Comparison of ENCODE assay signal across 9 mouse cellular contexts in genomic region chr14:79180078-79180730, GRCm38 (mm10).
DNase-seq lines count a peak whose midpoint lies in the region; ATAC-seq and TF ChIP-seq lines count a peak whose summit lies in the region.
"Had no signal": no experiment of that assay in that cellular context is flagged by ENCODE, and none has a peak within 500 bp of the region (broad histone marks: within the 10 kb centered on the region; RNA-seq: fewer than 3 reads in every experiment).

No protein-coding gene starts in this region.

- H3K27ac ChIP-seq in gastrocnemius, adult 2 months = peak overlapping the region; percentile 84
- 0 out of 2 replicates have a peak overlapping the region, but pooled peaks have one; percentile 42 for H3K27ac ChIP-seq in heart, embryonic 10.5 days
- peak overlapping the region; percentile 67 for H3K27ac ChIP-seq in limb, embryonic 14.5 days (replicated peaks; ENCODE audit: low read depth, low read length)
- H3K27ac ChIP-seq: midbrain, embryonic 15.5 days had no signal

- H3K4me1 ChIP-seq in heart, embryonic 10.5 days = peaks cover 4% of the 10 kb centered on the region; the same call in 1 of the 2 replicates
- H3K4me1 ChIP-seq in limb, embryonic 14.5 days (ENCODE audit: control insufficient read depth, insufficient read depth, low read length) = peaks cover 14% of the 10 kb centered on the region
- H3K4me1 ChIP-seq: midbrain, embryonic 15.5 days had no signal

- WGBS in heart, embryonic 10.5 days = 68% methylated on average over 12 of the region's 12 CpGs
- WGBS in limb, embryonic 14.5 days = 25% methylated on average over 12 of the region's 12 CpGs

- no peak overlapping the region for H3K4me2 ChIP-seq in limb, embryonic 14.5 days (replicated peaks; ENCODE audit: low read depth, low read length, severe bottlenecking)
- H3K4me2 ChIP-seq: midbrain, embryonic 15.5 days had no signal

- peak; percentile 93 for ATAC-seq in limb, embryonic 14.5 days (ENCODE audit: low FRiP score, low read depth)
- no peak for ATAC-seq in monocyte, adult 5-6 weeks (replicated peaks; ENCODE audit: insufficient number of reproducible peaks, low FRiP score, low TSS enrichment, poor library complexity, severe bottlenecking)
- ATAC-seq: midbrain, embryonic 15.5 days had no signal

- no peaks in the 10 kb centered on the region for H3K9me3 ChIP-seq in heart, embryonic 10.5 days
- no peaks in the 10 kb centered on the region for H3K9me3 ChIP-seq in limb, embryonic 14.5 days (ENCODE audit: control insufficient read depth, low read length)
- H3K9me3 ChIP-seq: midbrain, embryonic 15.5 days had no signal

- no peak for TF ChIP-seq CTCF in gastrocnemius, adult 2 months (IDR thresholded peaks at IDR 0.05)

- no peak for TF ChIP-seq POLR2A in limb, embryonic 14.5 days (IDR thresholded peaks at IDR 0.05; ENCODE audit: borderline replicate concordance, extremely low read depth, insufficient read depth, insufficient read length)

- no peak overlapping the region; the same call in 1 of the 2 replicates for H3K4me3 ChIP-seq in gastrocnemius, adult 2 months
- no peak overlapping the region for H3K4me3 ChIP-seq in heart, embryonic 10.5 days
- H3K4me3 ChIP-seq in limb, embryonic 14.5 days (replicated peaks; ENCODE audit: low read length) = no peak overlapping the region
- H3K4me3 ChIP-seq: midbrain, embryonic 15.5 days had no signal

- intact Hi-C loops in gastrocnemius, adult 2 months (cut with DNase I) = loop anchor here (5.0 kb wide), 2 partner anchors 97 to 122 kb away; partner anchors contain the start of gene Rgcc
- intact Hi-C loops in gastrocnemius, postnatal 36 days (cut with DNase I) = no loop called here

- DNase-seq in gastrocnemius, adult 2 months = no peak
- DNase-seq in gastrocnemius, postnatal 36 days = no peak
- peak; percentile 46 for DNase-seq in CD4-positive, CD25-positive, alpha-beta regulatory T cell, adult 2 months (ENCODE audit: low read depth, low spot score)
- DNase-seq in heart, embryonic 10.5 days (ENCODE audit: low spot score) = no peak
- peak; percentile 86 for DNase-seq in limb, embryonic 14.5 days (ENCODE audit: low spot score)
- no peak for DNase-seq in spleen, postnatal 10 days (ENCODE audit: low spot score in 2 of 2)
- DNase-seq in right cerebral cortex, postnatal 25 days = no peak

- H3K27me3 ChIP-seq in heart, embryonic 10.5 days (ENCODE audit: insufficient read depth, poor library complexity, severe bottlenecking) = no peaks in the 10 kb centered on the region
- no peaks in the 10 kb centered on the region for H3K27me3 ChIP-seq in limb, embryonic 14.5 days (ENCODE audit: control insufficient read depth, insufficient read depth, low read length)
- H3K27me3 ChIP-seq: midbrain, embryonic 15.5 days had no signal

- H3K9ac ChIP-seq in limb, embryonic 14.5 days (ENCODE audit: low read depth, low read length, severe bottlenecking) = no peak overlapping the region
- H3K9ac ChIP-seq: midbrain, embryonic 15.5 days had no signal

- peaks cover 5% of the 10 kb centered on the region; the same call in 1 of the 2 replicates for H3K36me3 ChIP-seq in heart, embryonic 10.5 days
- H3K36me3 ChIP-seq in limb, embryonic 14.5 days (ENCODE audit: control insufficient read depth, insufficient read depth, low read length) = no peaks in the 10 kb centered on the region
- H3K36me3 ChIP-seq: midbrain, embryonic 15.5 days had no signal

Comparison
In these comparisons a context has a peak if more than half of its experiments do, and no peak if none do; other contexts are left out.
1. DNase-seq: peak in CD4-positive, CD25-positive, alpha-beta regulatory T cell, adult 2 months (single experiment) and limb, embryonic 14.5 days (single experiment); none in gastrocnemius, adult 2 months (single experiment), gastrocnemius, postnatal 36 days (0 of 2), heart, embryonic 10.5 days (single experiment), spleen, postnatal 10 days (0 of 2) and right cerebral cortex, postnatal 25 days (single experiment).
2. Peak in every context shown above with its lines, with median percentiles within 50 percentile points of each other: H3K27ac ChIP-seq.